Mouse (Mus musculus) kidney, adult 18-20 months (tissue): Measurements from ENCODE around the gene Sestd1.

Experiments used
- DNase-seq: peaks from one replicate; pipeline ENCODE4 v3.0.0; 2021

The Sestd1 gene

DNA sequence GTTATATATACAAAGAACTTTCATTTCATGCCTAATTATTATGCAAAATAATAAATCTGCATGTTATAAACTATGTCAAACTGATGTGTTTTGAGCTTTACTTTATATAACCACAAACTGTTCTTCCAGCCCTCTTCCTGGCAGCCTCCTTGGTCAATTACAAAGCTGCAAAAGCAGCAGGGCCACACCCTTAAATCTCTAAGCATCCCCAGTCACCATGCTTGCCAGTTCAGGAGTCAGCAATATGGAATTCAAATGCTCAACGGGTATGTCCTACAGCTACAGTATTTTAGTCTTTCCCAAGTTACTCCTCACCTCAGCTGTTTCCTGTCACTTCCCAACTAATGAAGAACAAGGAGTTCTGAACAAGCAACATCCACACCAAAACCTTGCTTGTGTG is 10.3 kb downstream of the Sestd1 start:
- no peak for DNase-seq

DNA sequence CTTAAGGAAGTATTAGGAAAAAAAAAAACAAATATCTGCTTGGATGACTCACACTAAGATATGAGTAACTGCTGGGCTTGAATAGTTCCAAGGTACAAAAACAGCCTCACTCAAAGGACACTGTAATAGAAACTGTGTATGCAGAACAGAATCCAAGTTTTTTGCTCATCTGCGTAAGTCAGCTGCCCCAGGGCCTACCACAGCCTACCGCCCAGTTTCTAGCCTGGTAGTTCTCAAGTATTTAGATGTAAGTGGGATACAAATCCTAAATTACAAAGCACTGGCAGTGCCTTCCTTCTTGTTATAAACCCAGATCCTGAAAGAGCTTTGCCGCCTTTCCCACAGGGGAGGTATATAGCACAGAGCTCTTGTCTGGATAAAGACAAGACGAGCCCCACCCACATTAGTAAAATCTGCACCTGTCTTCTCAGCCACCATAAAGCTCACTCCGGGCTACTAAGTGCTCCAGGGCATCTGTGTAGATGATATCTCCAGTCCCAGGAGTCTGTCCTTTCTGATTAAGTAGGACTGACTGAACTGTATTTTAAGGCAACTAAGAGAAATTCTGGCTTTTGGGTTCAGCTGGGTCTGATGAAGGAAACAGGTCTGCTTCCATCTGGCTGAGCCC is 11.7 kb downstream of the Sestd1 start:
- no peak for DNase-seq

- no peak for DNase-seq
Observed at GRCm38 (mm10) chr2:77266931-77267330, 13.5 kb downstream of the Sestd1 start.

DNA sequence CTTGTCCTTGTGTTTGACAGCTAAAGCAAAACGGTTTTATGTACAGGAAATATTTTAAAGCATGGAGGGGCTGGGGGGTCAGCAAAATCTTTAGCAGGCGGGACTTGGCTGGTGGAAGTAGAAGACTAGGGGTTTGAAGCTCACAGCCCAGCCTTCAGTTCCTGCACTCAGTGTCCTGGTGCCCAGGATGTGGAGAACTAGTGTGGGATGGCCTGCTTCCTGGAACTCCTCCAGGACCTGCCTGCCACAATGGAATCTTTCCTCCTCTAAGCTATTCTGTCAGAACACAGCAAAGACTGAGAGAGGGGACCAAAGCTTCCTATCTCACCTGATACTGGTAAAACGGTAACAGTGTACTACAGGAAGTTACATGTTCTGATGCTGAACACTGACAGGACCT is 14.4 kb downstream of the Sestd1 start:
- DNase-seq = no peak

GRCm38 (mm10) chr2:77265301-77265700 is 15.1 kb downstream of the Sestd1 start:
- DNase-seq = no peak

DNA sequence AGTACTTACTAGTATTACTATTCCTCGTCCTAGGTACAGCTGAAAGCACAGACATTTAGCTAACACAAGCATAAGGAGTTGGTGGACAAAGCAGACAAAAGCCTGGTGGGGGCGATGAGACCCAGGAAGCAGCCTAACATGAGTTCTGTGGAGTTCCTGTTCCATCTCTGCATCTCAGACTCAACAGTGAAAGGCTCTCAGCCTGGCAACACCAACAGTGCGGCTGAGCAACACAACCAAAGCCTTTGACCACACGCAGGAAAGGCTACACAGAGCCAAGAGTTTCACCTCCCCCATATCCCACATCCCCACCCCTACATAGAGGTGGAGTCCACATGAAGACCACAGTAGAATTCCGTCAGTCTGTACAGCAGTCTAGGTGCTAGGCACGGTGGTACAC is 15.8 kb downstream of the Sestd1 start:
- DNase-seq = no peak

DNA sequence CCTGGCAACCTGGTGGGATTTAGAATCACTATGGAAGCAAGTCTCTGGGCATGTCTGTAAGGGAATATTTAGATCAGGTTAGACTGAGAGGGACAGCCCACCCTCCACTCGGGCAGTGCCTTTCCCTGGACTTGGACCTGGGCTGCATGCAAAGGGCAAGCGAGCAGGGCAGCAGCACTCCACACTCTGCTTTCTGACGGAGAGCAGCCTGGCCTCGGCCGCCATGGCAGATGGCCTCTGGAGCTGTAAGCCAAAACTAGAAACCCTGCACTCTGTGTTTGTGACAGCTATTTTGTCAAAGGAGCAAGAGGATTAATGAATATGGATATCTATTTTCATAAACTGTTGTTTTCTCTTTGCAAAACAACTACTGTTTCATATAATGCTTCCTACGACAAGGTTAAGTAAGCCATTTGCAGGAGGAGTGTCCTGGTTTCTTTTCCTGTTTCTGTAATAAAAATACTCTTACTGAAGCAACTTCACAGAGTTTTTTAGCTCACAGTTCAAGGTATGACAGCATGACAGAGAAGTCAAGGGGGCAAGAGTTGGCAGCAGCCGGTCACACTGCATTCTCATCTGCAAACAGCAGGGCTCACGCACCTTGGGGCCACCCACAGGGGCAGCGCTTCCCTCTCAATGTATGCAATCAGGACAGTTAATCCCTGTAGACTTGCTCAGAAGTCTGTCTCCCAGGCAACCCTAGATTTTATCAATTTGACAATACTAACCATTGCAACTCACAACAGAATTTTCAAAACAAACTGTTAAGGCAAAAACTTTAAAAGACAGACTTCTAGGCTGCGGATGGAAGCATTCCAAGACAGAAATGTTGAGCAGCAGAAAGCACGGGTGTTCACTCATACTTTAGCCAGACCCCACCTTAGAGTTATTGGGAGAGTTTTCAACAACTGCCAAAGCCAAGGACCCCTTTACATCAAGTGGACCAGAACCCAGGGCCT is 16.6 kb downstream of the Sestd1 start:
- DNase-seq = no peak

DNA sequence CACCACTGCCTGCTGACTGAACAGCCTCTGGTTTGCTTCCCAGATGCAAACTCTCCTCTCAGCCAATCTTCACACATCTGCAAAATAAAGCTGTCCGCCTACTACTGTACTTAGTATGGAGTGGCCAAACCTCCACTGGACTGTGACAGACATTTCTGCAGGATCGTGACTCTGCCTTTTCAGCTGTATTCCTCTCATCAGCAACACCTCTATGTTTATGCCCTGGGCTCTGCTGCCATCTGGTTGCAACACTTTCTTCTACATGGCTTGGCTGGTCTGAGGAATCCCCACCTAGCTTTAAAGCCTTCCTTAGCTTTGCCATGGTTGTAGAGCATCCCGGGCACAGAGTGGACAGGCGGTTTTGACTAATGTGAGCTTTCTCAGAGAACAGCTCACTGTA is 20.3 kb downstream of the Sestd1 start:
- no peak for DNase-seq

DNA sequence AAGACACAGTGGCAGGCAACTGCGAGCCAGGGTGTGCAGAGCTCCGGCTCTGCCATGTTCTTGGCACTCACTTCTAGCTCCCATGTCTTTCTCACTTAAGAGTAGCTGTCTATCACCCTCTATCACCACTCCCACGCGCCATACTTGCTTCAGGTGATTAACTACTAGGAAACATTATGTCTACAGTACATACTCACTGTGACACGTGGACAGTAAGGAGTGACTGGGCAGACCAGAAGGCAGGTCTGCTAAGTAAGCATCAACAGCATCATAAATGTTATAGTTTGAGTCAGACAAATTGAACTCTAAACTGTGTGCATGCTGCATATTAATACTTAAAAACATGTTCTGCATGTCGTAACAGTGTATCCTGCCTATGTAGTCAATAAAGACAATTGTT is 27.2 kb downstream of the Sestd1 start:
- no peak for DNase-seq

DNA sequence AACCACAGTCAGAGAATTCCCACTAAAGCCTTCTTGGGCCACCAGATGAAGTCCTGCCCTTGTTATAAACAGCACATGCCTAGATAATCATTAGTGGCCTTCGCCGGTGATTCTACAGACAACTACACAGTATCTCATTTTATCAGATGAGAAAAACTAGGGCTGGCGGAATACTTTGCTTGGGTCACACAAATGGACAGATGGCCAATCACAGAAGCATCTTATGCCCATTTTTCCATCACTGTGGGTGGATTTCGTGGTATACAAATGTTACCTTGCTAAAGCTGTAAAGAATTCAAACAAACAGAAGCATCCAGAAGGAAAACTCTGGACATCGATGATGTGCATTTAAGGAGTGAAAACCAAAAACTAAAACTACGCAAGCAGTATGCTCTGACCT is 28.7 kb downstream of the Sestd1 start:
- no peak for DNase-seq

DNA sequence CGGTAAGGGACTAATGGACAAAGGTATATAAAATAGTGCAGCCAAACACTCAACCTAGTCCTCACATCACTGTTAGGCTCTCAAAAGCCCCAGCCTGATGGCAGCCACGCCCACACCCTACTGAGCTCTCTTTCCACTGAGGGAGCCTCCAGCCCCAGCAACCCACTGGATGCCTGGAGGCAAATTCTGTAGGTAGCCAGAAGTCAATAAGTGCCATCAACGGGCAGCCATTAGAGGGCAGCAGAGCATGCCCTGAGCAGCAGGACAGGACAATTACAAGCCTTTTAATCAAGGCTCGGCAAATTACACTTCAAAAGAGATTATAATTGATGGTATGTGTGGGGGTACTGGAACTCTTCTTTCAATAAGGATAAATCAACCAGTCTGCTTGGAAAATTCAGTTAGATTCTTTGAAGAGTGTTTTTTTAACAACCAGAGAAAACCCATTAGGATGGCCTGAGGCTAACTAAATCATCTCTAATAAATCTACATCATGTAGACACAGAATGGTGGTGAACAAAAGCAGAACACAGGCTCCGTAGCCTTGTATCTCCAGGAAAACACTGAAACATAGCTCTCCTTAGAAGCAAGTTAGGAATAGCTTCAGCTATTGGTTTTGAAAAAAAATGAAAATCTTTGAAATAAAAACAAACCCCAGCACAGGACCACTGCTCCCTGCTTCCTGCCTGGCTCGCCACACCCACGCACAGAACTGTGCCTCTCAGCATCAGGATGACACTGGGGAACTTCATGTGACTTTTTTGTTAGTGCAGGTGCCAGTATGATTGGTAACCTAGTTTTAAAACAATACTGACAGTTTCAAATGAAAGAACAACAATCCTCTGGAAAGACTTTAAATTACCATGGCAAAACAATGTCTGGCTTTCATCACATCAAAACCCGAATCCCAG is 30.4 kb downstream of the Sestd1 start:
- DNase-seq = peak; percentile 75

- no peak for DNase-seq
Observed at GRCm38 (mm10) chr2:77248416-77248815, 32.0 kb downstream of the Sestd1 start.

DNA sequence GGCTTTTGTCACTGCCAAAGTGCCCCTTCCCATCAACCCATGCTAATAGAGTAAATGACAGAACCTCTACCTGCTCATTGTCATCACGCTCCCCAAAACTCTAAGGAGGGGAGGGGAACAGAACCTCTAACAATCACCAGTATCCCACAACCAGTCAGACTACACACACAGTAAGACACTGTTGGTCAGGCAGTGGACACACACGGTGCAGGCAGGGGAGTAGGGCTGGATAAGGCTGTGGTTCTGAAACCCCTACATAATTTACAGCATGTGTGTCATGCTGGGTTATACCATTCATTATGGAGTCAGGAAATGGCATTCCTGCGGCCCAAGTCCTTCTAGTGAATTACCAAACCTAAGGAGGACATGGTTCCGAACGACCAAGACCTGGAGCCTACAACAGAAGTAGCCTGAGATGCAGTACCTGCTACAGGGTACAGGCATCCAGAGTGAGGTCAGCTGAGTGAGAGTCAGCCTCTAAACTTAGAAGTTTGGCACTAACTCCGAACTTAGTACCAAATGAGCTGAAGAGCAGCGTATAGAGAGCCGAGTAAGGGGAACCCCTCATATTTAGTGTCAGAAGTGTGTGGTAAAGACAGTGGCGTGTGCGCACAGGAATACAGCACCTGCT is 33.1 kb downstream of the Sestd1 start:
- no peak for DNase-seq

- no peak for DNase-seq
Observed at GRCm38 (mm10) chr2:77245806-77246205, 34.6 kb downstream of the Sestd1 start.

GRCm38 (mm10) chr2:77242248-77242647 is 38.1 kb downstream of the Sestd1 start:
- DNase-seq = no peak

DNA sequence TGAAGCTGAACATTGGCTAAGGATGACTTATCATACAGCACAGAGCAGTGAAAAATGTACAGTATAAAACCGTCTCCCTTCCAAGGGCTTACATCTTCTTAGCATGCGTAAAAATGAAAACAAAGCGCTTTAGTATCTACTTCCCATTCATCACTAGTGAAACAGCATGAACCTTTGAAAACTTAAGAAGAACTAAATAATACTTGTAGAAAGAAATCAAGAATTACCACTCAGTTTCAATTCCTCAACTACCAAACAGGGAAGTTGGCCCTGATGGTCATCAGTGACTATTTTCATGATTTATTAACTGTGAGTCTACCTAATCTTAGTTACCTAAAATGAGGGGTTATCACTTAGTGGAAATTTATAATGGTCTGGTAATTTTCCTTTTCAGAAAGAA is 41.8 kb downstream of the Sestd1 start:
- no peak for DNase-seq

DNA sequence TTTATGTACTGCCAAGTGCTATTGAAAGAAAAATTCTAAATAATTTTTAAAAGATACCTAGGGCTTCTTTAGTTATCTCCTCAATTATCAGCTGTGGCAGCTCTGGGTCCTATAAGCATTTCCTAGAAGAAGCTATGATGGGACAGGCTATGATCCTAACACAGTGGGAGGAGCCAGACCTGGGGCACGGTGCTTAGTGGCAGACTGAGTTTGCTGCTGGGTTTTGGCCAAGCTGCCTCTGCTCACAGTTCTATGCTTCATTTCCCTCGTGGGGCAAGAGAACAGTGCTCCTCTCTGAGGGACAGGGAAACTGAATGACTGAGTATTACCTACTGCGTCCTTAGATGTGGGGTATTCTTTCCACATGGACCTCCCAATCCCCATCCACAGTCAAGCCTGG is 42.3 kb downstream of the Sestd1 start:
- DNase-seq = peak; percentile 9

GRCm38 (mm10) chr2:77236860-77237259 is 43.5 kb downstream of the Sestd1 start:
- no peak for DNase-seq

- DNase-seq = no peak
Observed at GRCm38 (mm10) chr2:77235896-77236295, 44.5 kb downstream of the Sestd1 start.

- DNase-seq = no peak
Observed at GRCm38 (mm10) chr2:77232604-77233003, 47.8 kb downstream of the Sestd1 start.

DNA sequence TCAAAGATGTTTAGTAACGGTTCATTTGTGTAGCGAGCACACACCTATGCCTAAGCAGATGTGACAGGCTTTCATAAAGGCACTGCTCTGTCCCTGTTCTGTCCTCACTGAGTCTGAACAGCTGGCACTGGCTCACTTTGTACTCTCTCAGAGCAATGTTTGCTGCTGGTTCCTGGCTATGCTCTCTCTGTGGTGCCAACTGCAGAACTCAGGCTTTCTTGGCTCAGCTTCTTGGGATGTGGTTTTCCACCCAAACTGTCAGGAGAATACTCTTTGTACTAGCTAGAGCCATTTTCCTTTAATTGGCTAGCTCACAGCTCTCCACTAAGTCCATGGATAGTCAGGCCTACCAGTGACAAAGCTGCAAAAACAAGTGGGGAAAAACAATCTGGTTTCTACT is 59.4 kb downstream of the Sestd1 start:
- DNase-seq = no peak

DNA sequence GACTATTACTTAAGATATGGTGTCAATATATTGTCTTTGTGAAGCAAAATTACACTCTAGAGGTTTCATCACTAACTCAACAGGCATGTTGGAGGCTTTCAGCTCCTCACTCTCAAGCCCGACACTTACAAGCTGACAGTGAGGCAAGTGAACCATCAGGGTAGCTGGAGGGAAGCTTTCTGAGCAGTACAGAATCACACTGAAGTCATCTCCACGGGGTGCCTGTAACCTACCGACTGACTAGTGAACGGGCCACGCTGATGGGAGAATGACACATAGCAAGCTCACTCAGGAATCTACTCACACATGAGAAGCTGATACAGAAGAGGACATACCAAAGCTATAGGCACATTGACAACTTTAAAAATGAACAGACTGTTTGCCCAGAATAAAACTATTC is 67.5 kb downstream of the Sestd1 start:
- DNase-seq = no peak

DNA sequence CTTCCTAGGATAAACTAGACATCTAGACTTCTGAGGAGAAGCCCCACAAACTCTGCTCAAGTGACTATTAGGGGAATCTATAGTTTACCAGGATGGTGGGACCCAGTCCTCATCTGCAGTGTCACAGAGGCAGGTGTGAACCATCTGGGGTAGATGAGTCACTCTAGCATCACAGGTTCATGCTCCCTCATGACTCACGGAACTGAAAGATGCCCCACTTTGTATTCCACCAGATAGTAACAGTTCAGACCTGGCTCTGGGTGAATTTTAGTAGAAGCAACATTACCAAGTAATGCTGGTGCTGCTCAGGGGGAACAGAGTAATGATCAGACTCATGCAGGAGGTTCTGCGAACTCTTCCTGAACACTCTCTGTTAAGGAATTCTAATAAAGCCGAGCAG is 73.4 kb downstream of the Sestd1 start:
- no peak for DNase-seq
